Mouse (Mus musculus): ENCODE results near the gene Coq5. TPM values are rescaled to one million over a fixed set of nuclear protein-coding genes. Genes with fewer than 3 reads are reported as not detected.

Gene Coq5
- total and polyA plus RNA-seq, 3 experiments = 40.5 to 43.3 TPM; not detected in 1

DNA sequence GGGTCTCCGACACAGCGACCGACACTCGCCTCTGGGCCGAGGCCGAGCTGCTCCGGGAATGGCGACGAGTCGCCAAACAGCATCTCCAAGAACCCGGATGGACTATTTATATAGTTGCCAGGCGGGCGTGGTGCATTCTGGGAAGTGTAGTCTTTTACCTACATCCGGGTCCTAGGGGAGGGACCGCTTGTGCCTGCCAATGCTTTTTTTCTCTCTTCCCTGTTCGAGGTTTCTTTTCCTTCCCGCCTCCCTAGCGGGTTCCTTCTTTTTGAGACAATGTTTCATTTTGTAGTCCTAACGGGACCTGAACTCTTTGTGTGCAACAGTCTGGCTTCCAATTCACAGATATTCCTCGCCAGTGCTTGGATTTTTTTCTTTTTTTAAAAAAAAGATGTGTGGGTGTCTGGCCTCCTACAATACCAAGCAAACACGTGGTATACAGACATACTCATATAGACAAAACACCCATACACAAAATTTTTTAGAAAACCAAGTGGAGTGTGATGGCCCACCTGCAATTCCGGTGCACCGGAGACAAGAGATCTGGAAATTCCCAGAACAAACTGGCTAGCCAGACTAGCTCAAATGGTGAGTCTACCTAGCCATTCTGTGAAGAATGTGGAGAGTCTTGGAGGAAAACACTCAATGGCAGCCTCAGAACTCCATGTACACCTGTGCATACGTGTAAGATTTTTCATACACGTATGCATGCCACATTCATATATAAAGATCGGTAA, 6.5 kb upstream of the Coq5 start, which contains the start of gene Rnf10 (continued):
- peak; percentile 96 to 98 for TF ChIP-seq POLR2A (IDR thresholded peaks at IDR 0.05; ENCODE audit: control insufficient read depth in 1 of 2, insufficient read depth in 1 of 2, low read depth in 1 of 2, low read length in 2 of 2, poor library complexity in 1 of 2)
- no peak; the same call in 1 of the 2 replicates for TF ChIP-seq CHD2 (IDR thresholded peaks at IDR 0.05; ENCODE audit: low read length)
- TF ChIP-seq MAZ (IDR thresholded peaks at IDR 0.05; ENCODE audit: low read depth, low read length) = no peak
- TF ChIP-seq SIN3A (IDR thresholded peaks at IDR 0.05; ENCODE audit: low read length) = peak; percentile 90
- TF ChIP-seq UBTF (IDR thresholded peaks at IDR 0.05; ENCODE audit: borderline replicate concordance, insufficient read depth, low read depth, low read length) = no peak
- peak; percentile 54 for TF ChIP-seq TCF12 (IDR thresholded peaks at IDR 0.05; ENCODE audit: low read depth, low read length)
- TF ChIP-seq GATA1 (IDR thresholded peaks at IDR 0.05; ENCODE audit: low read depth, low read length) = no peak
- TF ChIP-seq USF1 (IDR thresholded peaks at IDR 0.05; ENCODE audit: low read depth, low read length) = no peak
- no peak for TF ChIP-seq SMC3 (IDR thresholded peaks at IDR 0.05; ENCODE audit: low read depth, low read length)
- TF ChIP-seq MXI1 (IDR thresholded peaks at IDR 0.05; ENCODE audit: low read depth, low read length) = peak; percentile 77
- TF ChIP-seq NELFE (IDR thresholded peaks at IDR 0.05; ENCODE audit: low read depth, low read length) = peak; percentile 99
- TF ChIP-seq MYC (IDR thresholded peaks at IDR 0.05; ENCODE audit: low read depth, low read length) = no peak
- TF ChIP-seq USF2 (IDR thresholded peaks at IDR 0.05; ENCODE audit: borderline replicate concordance in 1 of 2, insufficient read depth in 1 of 2, low read depth in 1 of 2, low read length in 2 of 2) = no peak
- TF ChIP-seq CTCF (IDR thresholded peaks at IDR 0.05 in 2 of 3, conservative IDR thresholded peaks at IDR 0.05 in 1 of 3; ENCODE audit: control insufficient read depth in 1 of 3, insufficient read depth in 1 of 3, low read depth in 2 of 3, low read length in 3 of 3, poor library complexity in 1 of 3, severe bottlenecking in 1 of 3) = no peak
- no peak for TF ChIP-seq JUND (IDR thresholded peaks at IDR 0.05; ENCODE audit: low read depth, low read length)
- no peak for TF ChIP-seq ZC3H11A (IDR thresholded peaks at IDR 0.05; ENCODE audit: low read depth, low read length)
- no peak for TF ChIP-seq NRF1 (IDR thresholded peaks at IDR 0.05; ENCODE audit: insufficient read depth, low read depth, low read length, poor library complexity, severe bottlenecking)
- TF ChIP-seq CHD1 (IDR thresholded peaks at IDR 0.05; ENCODE audit: low read depth, low read length) = 0 out of 2 replicates have a peak, but pooled peaks have one; percentile 30
- TF ChIP-seq EP300 (IDR thresholded peaks at IDR 0.05; ENCODE audit: low read depth in 1 of 2, low read length in 2 of 2) = no peak
- no peak for TF ChIP-seq GABPA (IDR thresholded peaks at IDR 0.05; ENCODE audit: low read depth, low read length)
- TF ChIP-seq RAD21 (IDR thresholded peaks at IDR 0.05; ENCODE audit: low read depth, low read length) = no peak

DNA sequence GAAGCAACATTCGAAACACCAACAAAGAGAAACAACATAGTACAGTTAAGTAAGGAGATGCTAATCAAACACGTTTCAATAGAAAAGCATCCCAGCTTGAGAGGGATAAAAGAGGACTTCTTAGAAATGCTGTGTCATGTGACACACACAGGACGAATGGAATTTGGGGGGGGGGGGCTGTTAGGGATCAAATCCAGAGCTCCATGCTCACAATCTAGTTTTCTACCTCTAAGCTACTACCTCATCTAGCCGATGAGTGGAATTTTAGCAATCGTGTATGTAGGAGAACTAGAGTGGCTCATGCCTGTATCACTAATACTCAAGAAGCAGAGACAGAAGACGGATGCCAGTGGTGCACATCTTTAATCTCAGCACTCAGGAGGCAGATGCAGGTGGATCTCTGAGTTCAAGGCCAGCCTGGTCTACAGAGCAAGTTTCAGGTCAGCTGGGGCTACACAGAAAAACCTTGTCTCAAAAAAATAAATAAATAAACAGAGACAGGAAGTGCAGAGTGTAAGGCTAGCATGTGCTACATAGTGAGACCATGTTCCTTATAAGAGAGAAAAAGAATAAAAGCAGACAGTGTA, 5.8 kb upstream of the Coq5 start:
- DNase-seq (ENCODE audit: low read depth, low spot score) = peak; percentile 63
- no peaks in the 10 kb centered on the region for H3K27me3 ChIP-seq (ENCODE audit: control insufficient read depth in 1 of 2, insufficient read depth in 2 of 2, low read length in 2 of 2)
- peak overlapping the region; percentile 88 for H3K27ac ChIP-seq (ENCODE audit: control insufficient read depth, low read depth, low read length)
- peaks cover 13 to 27% of the 10 kb centered on the region in 2 experiments for H3K4me1 ChIP-seq (ENCODE audit: control insufficient read depth in 1 of 2, insufficient read depth in 2 of 2, low read length in 2 of 2)
- peaks cover 37% of the 10 kb centered on the region for H3K79me2 ChIP-seq (ENCODE audit: control insufficient read depth, insufficient read depth, low read length, poor library complexity)
- no peaks in the 10 kb centered on the region for H3K9me3 ChIP-seq (replicated peaks; ENCODE audit: insufficient read depth, low read length)
- peaks cover 4 to 25% of the 10 kb centered on the region in 2 experiments; a peak in 3 of 4 replicates for H3K36me3 ChIP-seq (ENCODE audit: control insufficient read depth in 1 of 2, insufficient read depth in 2 of 2, low read length in 2 of 2)
- H3K9ac ChIP-seq (ENCODE audit: control insufficient read depth, low read depth, low read length, poor library complexity, severe bottlenecking) = peak overlapping the region; percentile 61
- peak overlapping the region; percentile 48 to 62 for H3K4me3 ChIP-seq (ENCODE audit: control insufficient read depth in 1 of 2, insufficient read depth in 1 of 2, low read depth in 2 of 2, low read length in 2 of 2)
- no peak for TF ChIP-seq CTCF (IDR thresholded peaks at IDR 0.05 in 2 of 3, conservative IDR thresholded peaks at IDR 0.05 in 1 of 3; ENCODE audit: control insufficient read depth in 1 of 3, insufficient read depth in 1 of 3, low read depth in 2 of 3, low read length in 3 of 3, poor library complexity in 1 of 3, severe bottlenecking in 1 of 3)
- TF ChIP-seq CHD1 (IDR thresholded peaks at IDR 0.05; ENCODE audit: low read depth, low read length) = 0 out of 2 replicates have a peak, but pooled peaks have one; percentile 20
- peak in 1 of 2 experiments; percentile 40; a peak in 1 of 4 replicates for TF ChIP-seq USF2 (IDR thresholded peaks at IDR 0.05; ENCODE audit: borderline replicate concordance in 1 of 2, insufficient read depth in 1 of 2, low read depth in 1 of 2, low read length in 2 of 2)
- TF ChIP-seq TBP (IDR thresholded peaks at IDR 0.05; ENCODE audit: low read depth, low read length) = 0 out of 2 replicates have a peak, but pooled peaks have one; percentile 31
- TF ChIP-seq USF1 (IDR thresholded peaks at IDR 0.05; ENCODE audit: low read depth, low read length) = peak; percentile 88
- TF ChIP-seq RCOR1 (IDR thresholded peaks at IDR 0.05; ENCODE audit: low read depth, low read length) = 0 out of 2 replicates have a peak, but pooled peaks have one; percentile 21
- TF ChIP-seq EP300 (IDR thresholded peaks at IDR 0.05; ENCODE audit: low read depth in 1 of 2, low read length in 2 of 2) = no peak
- no peak; the same call in 1 of the 2 replicates for TF ChIP-seq MAX (IDR thresholded peaks at IDR 0.05; ENCODE audit: low read length)
- no peak for TF ChIP-seq BHLHE40 (IDR thresholded peaks at IDR 0.05; ENCODE audit: borderline replicate concordance, low read depth, low read length)
- no peak for TF ChIP-seq TAL1 (IDR thresholded peaks at IDR 0.05; ENCODE audit: low read length)
- TF ChIP-seq GABPA (IDR thresholded peaks at IDR 0.05; ENCODE audit: low read depth, low read length) = no peak
- no peak for TF ChIP-seq POLR2A (IDR thresholded peaks at IDR 0.05; ENCODE audit: control insufficient read depth in 1 of 2, insufficient read depth in 1 of 2, low read depth in 1 of 2, low read length in 2 of 2, poor library complexity in 1 of 2)
- no peak for TF ChIP-seq POLR2AphosphoS2 (IDR thresholded peaks at IDR 0.05; ENCODE audit: low read length)
- no peak for TF ChIP-seq UBTF (IDR thresholded peaks at IDR 0.05; ENCODE audit: borderline replicate concordance, insufficient read depth, low read depth, low read length)
- TF ChIP-seq POLR2AphosphoS5 (IDR thresholded peaks at IDR 0.05; ENCODE audit: borderline replicate concordance, low read depth, low read length) = no peak
- no peak for TF ChIP-seq MEF2A (IDR thresholded peaks at IDR 0.05; ENCODE audit: extremely low read depth, insufficient replicate concordance, low read depth, low read length, poor library complexity, severe bottlenecking)
- no peak for TF ChIP-seq TCF12 (IDR thresholded peaks at IDR 0.05; ENCODE audit: low read depth, low read length)
- TF ChIP-seq SMC3 (IDR thresholded peaks at IDR 0.05; ENCODE audit: low read depth, low read length) = no peak

All from MEL (cell line).